Mouse (Mus musculus) midbrain, embryonic 14.5 days (tissue): ENCODE measurements around the gene Exoc3l. TPM values are rescaled to one million over a fixed set of nuclear protein-coding genes. Genes with fewer than 3 reads are reported as not detected.
"Not testable (repeated sequence)": the region's sequence is repeated elsewhere in the genome, so short reads cannot be mapped to it uniquely, and the experiment has no call there.

Source experiments
- ATAC-seq: fragments of 200-750 bp; cut with Nextera tagmentation; 2 replicates; pipeline ENCODE4 v1.8.0; 2017; ENCODE audit warnings: moderate number of reproducible peaks, moderate library complexity; ENCODE audit not compliant: low FRiP score, low TSS enrichment
- DNase-seq: peaks from one replicate; pipeline ENCODE4 v3.0.0-alpha.2; 2015
- H3K27ac ChIP-seq: fragments of 300-500 bp; sonication (generic); replicated peaks from 2 replicates; pipeline ENCODE4 v1.5.1; 2014; ENCODE audit warnings: mild to moderate bottlenecking, low read depth, low read length, moderate library complexity
- H3K27me3 ChIP-seq: fragments of 300-500 bp; sonication (generic); 2 replicates; pipeline ENCODE4 v1.6.1; 2014; ENCODE audit warnings: low read length, control low read depth, mixed read lengths; ENCODE audit not compliant: control insufficient read depth, insufficient read depth
- H3K36me3 ChIP-seq: fragments of 300-500 bp; sonication (generic); 2 replicates; pipeline ENCODE4 v1.6.1; 2014; ENCODE audit warnings: low read length, control low read depth; ENCODE audit not compliant: control insufficient read depth, insufficient read depth
- H3K4me1 ChIP-seq: fragments of 300-500 bp; sonication (generic); 2 replicates; pipeline ENCODE4 v1.6.1; 2014; ENCODE audit warnings: mild to moderate bottlenecking, antibody characterized with exemption, low read length, control low read depth; ENCODE audit not compliant: control insufficient read depth, insufficient read depth
- H3K4me2 ChIP-seq: fragments of 300-500 bp; sonication (generic); 2 replicates; pipeline ENCODE4 v1.6.1; 2014; ENCODE audit warnings: mild to moderate bottlenecking, low read length, moderate library complexity
- H3K4me3 ChIP-seq: fragments of 300-500 bp; sonication (generic); replicated peaks from 2 replicates; pipeline ENCODE4 v1.5.1; 2014; ENCODE audit warnings: low read depth, low read length
- H3K9ac ChIP-seq: fragments of 300-500 bp; sonication (generic); replicated peaks from 2 replicates; pipeline ENCODE4 v1.6.1; 2014; ENCODE audit warnings: mild to moderate bottlenecking, low read length, moderate library complexity
- H3K9me3 ChIP-seq: fragments of 300-500 bp; sonication (generic); 2 replicates; pipeline ENCODE4 v1.6.1; 2016; ENCODE audit warnings: low read length, control low read depth, mixed read lengths; ENCODE audit not compliant: control insufficient read depth
- WGBS: fragments of 180-500 bp; shearing (Covaris S2); extraction: QIAGEN DNeasy Blood & Tissue Kit; methylation state at CpG from one replicate; pipeline ENCODE4 v1.1.7; 2014; 5-methylcytosine and 5-hydroxymethylcytosine counted together
- polyA plus RNA-seq: library from polyadenylated mRNA; unstranded; fragments of >200 nt; fragmentation: Nextera tagmentation; extraction: Ambion mirVana; gene quantifications from 2 replicates; pipeline ENCODE4 v1.2.1, GENCODE M21; 2014

Gene Exoc3l
- polyA plus RNA-seq, 1 experiment from 2014 or later: 13.1 TPM

- Histone ChIP-seq H3K27me3 (no peaks in the 10 kb centered on the region), H3K9ac (no peak overlapping the region), H3K4me2 (no peak overlapping the region), H3K27ac (no peak overlapping the region), H3K4me3 (no peak overlapping the region), H3K4me1 (peaks cover 12% of the 10 kb centered on the region), H3K9me3 (no peaks in the 10 kb centered on the region), H3K36me3 (peaks cover 64% of the 10 kb centered on the region)
- 95% methylated on average over 8 of the region's 8 CpGs for WGBS
- ATAC-seq: no peak
- no peak for DNase-seq
These were observed 4.1 kb upstream of the Exoc3l start for GRCm38 (mm10) chr8:105299962-105300361.

DNA sequence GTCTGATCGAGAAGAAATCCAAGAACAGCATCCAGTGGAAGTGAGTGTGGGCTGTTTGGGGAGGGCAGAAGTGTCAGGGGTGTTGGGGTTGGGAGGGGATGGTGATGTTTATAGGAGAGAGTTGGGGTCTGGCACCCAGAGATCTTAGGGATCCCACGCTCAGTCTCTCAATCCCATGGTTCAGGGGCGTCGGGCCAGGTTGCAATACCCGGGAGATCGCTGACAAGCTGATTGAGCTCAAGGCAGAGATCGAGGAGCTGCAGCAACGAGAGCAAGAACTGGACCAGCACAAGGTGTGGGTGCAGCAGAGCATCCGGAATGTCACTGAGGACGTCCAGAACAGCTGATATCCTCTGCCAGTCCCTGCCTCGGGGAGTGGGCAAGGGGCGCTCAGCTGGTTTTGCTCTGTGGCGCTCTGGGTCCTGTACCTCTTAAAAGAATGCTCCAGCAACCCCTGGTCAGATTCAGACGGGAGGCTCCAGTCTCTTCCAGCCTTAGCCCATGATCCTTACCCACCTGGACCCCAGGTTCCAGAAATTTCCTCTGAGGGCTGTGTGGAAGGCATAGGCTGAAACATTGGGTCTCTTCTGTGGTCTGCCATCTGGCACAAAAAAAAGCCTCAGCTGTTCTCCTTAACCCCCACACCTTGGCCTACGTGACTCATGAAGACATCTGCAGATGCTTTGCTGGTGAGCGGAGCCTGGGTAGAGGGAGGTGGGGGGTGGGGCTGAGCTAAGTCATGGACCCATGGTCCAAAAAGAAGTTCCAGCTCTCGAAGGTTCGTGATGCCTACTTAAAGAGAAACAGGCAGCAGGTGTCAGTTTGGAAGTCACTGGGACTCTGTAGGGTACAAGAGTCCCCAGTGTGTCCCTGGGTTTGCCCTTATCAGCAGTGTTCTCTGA is 2.7 kb upstream of the Exoc3l start:
- no peak for DNase-seq
- no peaks in the 10 kb centered on the region for H3K9me3 ChIP-seq
- 60% methylated on average over 18 of the region's 18 CpGs for WGBS
- peaks cover 12% of the 10 kb centered on the region for H3K4me1 ChIP-seq
- H3K9ac ChIP-seq: peak overlapping the region; percentile 93
- H3K4me3 ChIP-seq: peak overlapping the region; percentile 97
- H3K27me3 ChIP-seq: no peaks in the 10 kb centered on the region
- H3K4me2 ChIP-seq: peak overlapping the region; percentile 95
- H3K27ac ChIP-seq: no peak overlapping the region
- no peak for ATAC-seq
- peaks cover 51% of the 10 kb centered on the region for H3K36me3 ChIP-seq

DNA sequence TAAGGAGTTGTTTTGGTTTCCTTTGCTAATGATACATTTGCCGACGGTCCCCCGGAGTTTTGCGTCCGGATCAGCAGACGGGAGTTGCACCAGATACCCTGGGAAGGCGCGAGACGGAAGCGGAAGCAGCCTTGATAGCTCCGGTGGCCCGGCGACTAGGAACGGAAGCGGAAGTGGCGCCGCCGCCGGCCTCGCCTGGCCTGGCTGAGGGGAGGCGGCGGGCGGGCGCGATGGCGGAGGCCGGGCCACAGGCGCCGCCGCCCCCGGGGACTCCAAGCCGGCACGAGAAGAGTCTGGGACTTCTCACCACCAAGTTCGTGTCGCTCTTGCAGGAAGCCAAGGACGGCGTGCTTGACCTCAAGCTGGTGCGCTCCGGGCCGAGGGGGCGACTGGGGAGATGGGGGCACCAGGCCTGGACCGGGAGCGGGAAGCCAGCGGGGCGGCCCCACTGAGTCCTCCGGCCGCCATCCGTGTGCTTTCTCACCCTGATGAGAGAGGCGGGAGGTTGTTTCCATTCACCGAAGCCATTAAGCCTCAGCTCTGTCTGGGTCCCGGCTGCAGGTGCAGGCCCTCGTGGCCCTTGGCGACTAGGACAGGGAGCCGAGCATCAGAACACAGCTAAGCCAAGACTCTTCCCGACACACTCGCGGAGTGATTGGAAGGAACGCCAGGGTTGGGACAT is 1.8 kb upstream of the Exoc3l start, which contains the start of gene E2f4:
E2f4 (plus strand) TSS at position 153 of the 682 bp plus-strand sequence.
- H3K4me1 ChIP-seq: peaks cover 12% of the 10 kb centered on the region
- WGBS: under 1% methylated on average over 58 of the region's 58 CpGs
- DNase-seq: peak; percentile 96
- peak within 1 kb of the TSS; percentile 95 for H3K4me2 ChIP-seq
- no peaks in the 10 kb centered on the region for H3K27me3 ChIP-seq
- H3K36me3 ChIP-seq: peaks cover 41% of the 10 kb centered on the region
- peak within 1 kb of the TSS; percentile 97 for H3K4me3 ChIP-seq
- ATAC-seq: peak; percentile 91
- no peaks in the 10 kb centered on the region for H3K9me3 ChIP-seq
- H3K27ac ChIP-seq: peak within 1 kb of the TSS; percentile 68
- peak within 1 kb of the TSS; percentile 93 for H3K9ac ChIP-seq

- ATAC-seq: no peak
These were observed 645 bp downstream of the Exoc3l start for GRCm38 (mm10) chr8:105295256-105295655.

GRCm38 (mm10) chr8:105294776-105295175 is 1.1 kb downstream of the Exoc3l start:
- H3K9ac ChIP-seq: no peak overlapping the region
- no peaks in the 10 kb centered on the region for H3K9me3 ChIP-seq

More at GRCm38 (mm10) chr8:105295256-105295655, 645 bp downstream of the Exoc3l start:
- Histone ChIP-seq H3K4me3 (no peak overlapping the region), H3K27ac (no peak overlapping the region), H3K4me2 (no peak overlapping the region), H3K9me3 (no peaks in the 10 kb centered on the region), H3K9ac (no peak overlapping the region), H3K4me1 (peaks cover 18% of the 10 kb centered on the region), H3K27me3 (peaks cover 10% of the 10 kb centered on the region; the same call in 1 of the 2 replicates), H3K36me3 (peaks cover 17% of the 10 kb centered on the region)
- 73% methylated on average over 11 of the region's 11 CpGs for WGBS
- DNase-seq: no peak

DNA sequence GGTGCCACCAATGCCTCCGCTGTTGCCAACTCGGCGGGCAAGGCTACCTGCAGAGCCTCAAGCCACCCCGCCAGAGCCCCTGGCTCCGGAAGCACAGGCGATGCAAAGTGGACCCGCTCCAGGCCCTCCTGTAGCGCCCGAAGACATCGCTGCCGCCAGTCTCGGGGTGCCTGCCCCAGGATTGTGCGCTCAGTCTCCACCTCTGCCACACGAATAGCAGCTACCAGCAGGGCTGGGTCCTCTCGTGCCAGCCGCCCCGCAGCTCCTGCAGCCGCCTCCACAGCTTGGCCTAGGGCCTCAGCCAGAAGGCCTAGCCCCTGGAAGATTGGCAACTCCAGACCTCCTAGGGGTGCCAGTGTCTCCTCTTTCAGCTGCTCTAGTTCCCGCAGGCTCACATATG is 2.5 kb downstream of the Exoc3l start:
- peaks cover 10% of the 10 kb centered on the region; the same call in 1 of the 2 replicates for H3K27me3 ChIP-seq
- no peak overlapping the region for H3K4me2 ChIP-seq
- no peaks in the 10 kb centered on the region for H3K9me3 ChIP-seq
- H3K27ac ChIP-seq: no peak overlapping the region
- H3K4me1 ChIP-seq: peaks cover 15% of the 10 kb centered on the region
- 67% methylated on average over 19 of the region's 19 CpGs for WGBS
- H3K9ac ChIP-seq: no peak overlapping the region
- DNase-seq (no peak), ATAC-seq (no peak)
- H3K36me3 ChIP-seq: no peaks in the 10 kb centered on the region
- no peak overlapping the region for H3K4me3 ChIP-seq

More at GRCm38 (mm10) chr8:105294776-105295175, 1.1 kb downstream of the Exoc3l start:
- Histone ChIP-seq H3K4me3 (no peak overlapping the region), H3K36me3 (peaks cover 12% of the 10 kb centered on the region), H3K27me3 (peaks cover 10% of the 10 kb centered on the region; the same call in 1 of the 2 replicates), H3K27ac (no peak overlapping the region), H3K4me1 (peaks cover 22% of the 10 kb centered on the region), H3K4me2 (no peak overlapping the region)
- WGBS: 59% methylated on average over 9 of the region's 9 CpGs
- no peak for DNase-seq
- no peak for ATAC-seq

DNA sequence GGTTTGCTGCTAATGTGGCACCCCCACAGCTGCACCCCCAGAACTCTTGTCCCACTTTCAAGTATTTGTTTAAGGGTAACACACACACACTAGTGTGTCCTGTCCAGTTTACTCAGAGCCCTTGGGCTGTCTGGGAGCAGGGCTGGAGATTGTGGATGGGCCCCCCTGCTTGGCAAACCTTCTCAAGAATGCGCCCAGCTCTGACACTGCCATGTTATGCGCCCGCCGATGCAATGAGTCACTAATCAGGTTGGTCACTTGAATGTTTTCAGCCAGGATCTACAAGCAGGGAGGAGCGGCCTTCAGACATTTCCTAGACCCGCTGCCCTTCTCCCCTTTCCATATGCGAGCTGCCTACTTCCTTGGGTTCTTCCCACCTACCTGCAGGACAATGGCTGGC is 3.4 kb downstream of the Exoc3l start:
- H3K27ac ChIP-seq: no peak overlapping the region
- no peak for DNase-seq
- no peak overlapping the region for H3K4me3 ChIP-seq
- H3K9ac ChIP-seq: no peak overlapping the region
- H3K36me3 ChIP-seq: no peaks in the 10 kb centered on the region
- peaks cover 21% of the 10 kb centered on the region for H3K4me1 ChIP-seq
- no peak overlapping the region for H3K4me2 ChIP-seq
- H3K9me3 ChIP-seq: no peaks in the 10 kb centered on the region
- ATAC-seq: no peak
- WGBS: 87% methylated on average over 7 of the region's 7 CpGs
- peaks cover 10% of the 10 kb centered on the region; the same call in 1 of the 2 replicates for H3K27me3 ChIP-seq

DNA sequence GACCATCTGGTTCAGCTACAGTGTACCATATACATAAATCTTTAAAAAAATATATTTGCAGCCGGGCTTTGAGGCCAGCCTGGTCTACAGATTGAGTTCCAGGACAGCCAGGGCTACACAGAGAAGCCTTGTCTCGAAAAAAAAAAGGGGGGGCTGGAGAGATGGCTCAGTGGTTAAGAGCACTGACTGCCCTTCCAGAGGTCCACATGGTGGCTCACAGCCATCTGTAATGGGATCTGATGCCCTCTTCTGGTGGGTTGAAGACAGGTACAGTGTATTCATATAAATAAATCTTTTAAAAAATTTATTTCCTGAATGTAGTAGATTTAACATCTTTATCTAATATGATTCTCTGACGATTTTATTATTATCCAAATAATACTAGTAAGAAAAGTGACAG is 4.1 kb downstream of the Exoc3l start:
- H3K36me3 ChIP-seq, DNase-seq, H3K4me2 ChIP-seq, H3K4me3 ChIP-seq, H3K9me3 ChIP-seq, H3K27ac ChIP-seq, H3K27me3 ChIP-seq, ATAC-seq, H3K9ac ChIP-seq: not testable (repeated sequence)
- 73% methylated on average over 3 of the region's 3 CpGs for WGBS
- peaks cover 28% of the 10 kb centered on the region for H3K4me1 ChIP-seq
